Mouse (Mus musculus) NIH3T3 (cell line): Measurements from ENCODE around the gene Prkcsh.

ENCODE experiments used
- DNase-seq: peaks from one replicate; pipeline ENCODE4 v3.0.0-alpha.2; 2012; ENCODE audit warnings: low read depth

Prkcsh gene

DNA sequence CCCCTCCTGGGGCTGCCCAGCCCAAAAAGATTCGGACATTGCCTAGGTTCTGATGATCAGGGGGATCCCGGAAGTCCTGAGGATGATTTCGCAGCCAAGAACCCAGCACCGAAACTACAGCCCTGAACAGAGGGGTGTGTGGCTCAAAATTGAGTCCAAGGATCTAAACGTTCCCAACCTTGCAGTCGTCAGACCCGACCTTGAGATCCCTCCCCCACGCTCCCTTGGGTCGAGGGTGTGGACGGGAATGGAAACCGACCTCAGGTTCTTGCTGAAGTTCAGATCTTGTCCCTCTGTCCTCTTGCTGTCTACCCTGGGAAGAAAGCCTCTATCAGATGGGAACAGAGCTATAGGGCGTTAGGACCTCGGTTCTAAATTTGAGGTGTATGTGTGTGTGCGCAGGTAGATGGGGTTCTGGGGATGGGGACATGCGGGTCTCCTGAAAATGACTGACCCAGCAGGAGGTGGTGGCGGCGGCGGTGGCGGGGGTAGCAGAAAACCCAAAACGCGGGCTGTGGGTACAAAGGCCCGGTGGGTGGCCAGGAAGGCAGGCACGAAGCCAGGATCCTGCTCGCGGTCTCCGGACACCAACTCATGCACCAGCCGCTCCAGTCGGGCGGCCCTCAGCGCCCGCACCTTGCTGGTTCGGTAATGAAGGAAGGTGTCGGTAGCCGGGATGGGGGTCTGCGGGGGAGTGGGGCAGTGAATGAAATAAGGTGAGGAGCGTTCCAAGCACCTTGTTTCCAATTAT is 14.8 kb upstream of the Prkcsh start:
- DNase-seq, result no peak

- no peak for DNase-seq
Measured at GRCm38 (mm10) chr9:21988421-21989101, 14.0 kb upstream of the Prkcsh start.

DNA sequence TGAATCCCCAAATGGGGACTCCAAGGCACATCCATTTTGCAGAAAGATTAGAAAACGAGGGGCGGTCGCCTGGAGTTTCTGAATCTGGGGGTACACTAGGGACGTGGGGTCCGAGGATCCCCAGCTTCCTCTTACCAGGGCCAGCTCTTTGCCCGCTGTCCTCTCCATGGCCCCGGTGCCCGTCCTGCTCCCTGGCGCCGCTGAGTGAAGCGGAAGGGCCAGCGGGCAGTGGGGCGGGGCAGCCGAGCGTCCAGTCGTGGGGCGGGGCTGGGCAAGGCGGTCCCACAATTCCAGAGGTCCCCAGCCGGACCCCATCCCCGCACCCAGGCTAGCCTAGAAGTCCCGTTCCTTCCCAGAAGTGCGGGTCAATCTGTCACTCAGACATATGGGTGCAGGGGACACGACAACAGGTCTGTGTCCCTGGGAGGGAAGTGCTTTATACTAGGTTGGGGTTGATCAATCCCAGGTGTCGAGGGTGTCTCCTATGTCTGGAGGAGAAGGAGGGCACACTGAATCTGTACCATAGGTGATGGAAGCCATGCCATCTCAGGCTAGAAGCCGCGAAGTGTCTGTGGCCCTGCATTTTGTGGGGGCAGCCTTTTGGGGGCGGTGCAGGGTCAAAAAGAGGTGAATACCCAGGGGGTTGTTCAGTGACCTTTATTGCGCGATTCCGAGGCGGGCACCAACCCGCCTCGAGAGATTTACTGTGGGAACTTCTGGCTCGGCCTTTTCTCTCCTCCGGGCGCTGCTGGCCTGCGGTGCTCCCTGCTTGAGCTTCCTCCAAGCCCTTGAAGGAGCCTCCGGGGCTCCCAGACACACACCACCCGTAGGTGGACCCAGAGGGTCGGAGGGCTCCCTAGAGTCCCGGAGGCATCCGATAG is 13.1 kb upstream of the Prkcsh start, which contains the start of gene Rgl3:
Gene Rgl3 (minus strand): TSS at position 217 of the 881 bp plus-strand sequence.
- peak; percentile 58 for DNase-seq

- no peak for DNase-seq
Measured at GRCm38 (mm10) chr9:21992227-21992626, 10.4 kb upstream of the Prkcsh start.

DNA sequence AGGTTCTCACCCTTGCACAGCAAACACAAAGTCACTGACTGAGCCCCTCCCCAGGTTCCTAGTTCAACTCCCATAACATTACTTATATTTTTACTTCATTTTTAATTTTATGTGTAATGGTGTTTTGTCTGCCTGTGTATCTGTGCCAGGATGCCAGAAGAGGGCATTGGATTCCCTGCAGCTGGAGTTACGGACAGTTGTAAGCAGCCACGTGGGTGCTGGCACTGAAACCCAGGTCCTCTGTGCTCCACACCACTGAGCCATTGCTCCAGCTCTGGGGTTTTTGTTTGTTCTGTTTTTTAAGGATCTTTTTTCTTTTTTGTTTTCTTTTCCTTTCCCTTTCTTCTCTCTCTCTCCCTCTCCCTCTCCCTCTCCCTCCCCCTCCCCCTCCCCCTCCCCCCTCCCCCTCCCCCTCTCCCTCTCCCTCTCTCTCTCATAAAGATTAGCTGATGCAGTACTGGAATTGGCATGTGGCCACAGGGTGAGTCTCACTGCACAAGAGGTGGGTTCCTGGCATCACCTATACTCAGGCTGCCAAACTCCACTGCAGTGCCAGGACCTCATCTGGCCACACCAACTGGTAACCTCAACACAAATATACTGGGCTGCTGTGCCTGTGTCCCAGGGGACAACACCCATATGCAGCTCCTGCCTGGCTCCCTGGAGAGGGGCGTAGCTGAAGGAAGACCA is 6.3 kb upstream of the Prkcsh start:
- peak; percentile 19 for DNase-seq

DNA sequence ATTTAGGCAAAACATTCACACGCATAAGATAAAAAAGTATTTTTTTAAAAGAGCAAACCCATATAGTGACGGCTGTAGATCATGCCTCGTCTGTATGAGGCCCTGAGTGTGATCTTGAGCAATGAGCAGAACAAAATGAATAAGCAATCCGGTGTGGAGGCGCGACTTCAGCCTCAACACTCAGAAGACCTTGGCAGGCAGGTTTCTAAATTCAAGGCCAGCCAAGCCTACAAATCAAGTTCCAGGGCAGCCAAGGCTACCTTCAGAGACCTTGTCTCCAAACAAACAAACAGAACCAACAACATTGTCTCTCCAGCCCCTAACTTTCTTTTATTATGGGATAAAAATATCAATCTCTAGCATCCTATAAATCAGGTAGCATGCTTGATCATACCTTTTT is 2.3 kb upstream of the Prkcsh start:
- DNase-seq, result no peak

GRCm38 (mm10) chr9:22001633-22002032 is 973 bp upstream of the Prkcsh start:
- no peak for DNase-seq

GRCm38 (mm10) chr9:22003163-22003554 is 553 bp downstream of the Prkcsh start:
- peak; percentile 69 for DNase-seq

DNA sequence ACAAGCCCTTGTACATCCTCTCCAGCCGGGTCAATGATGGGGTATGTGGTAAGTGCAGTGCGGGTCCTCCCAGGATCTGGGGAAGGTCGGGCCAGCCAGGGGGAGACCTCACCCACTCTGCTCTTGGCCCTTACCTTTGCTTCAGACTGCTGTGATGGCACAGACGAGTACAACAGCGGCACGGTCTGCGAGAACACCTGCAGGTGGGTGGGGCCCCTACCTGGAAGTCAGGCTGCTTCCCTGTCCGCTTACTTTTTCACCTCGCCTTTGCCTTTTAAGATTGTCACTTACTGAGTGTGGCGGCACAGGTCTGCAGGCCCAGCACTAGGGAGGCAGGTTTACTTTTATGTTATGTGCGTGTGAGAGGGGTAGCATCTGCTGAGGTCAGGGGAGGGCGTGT is 1.9 kb downstream of the Prkcsh start:
- no peak for DNase-seq

- no peak for DNase-seq
Measured at GRCm38 (mm10) chr9:22011055-22011454, 8.4 kb downstream of the Prkcsh start.

DNA sequence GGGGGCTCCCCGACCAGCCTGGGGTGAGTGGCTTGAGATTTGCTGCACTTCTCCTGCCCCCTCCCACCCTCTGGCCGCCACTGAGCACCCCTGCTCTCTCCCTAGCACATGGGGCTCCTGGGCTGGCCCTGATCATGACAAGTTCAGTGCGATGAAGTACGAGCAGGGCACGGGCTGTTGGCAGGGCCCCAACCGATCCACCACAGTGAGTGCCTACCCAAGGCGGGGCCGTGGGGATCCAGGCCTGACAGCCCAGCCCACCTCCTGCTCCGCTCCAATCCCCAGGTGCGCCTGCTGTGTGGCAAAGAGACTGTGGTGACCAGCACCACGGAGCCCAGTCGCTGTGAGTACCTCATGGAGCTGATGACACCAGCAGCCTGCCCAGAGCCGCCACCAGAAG is 10.1 kb downstream of the Prkcsh start:
- DNase-seq, result no peak

- no peak for DNase-seq
Measured at GRCm38 (mm10) chr9:22016245-22016644, 13.6 kb downstream of the Prkcsh start.

- DNase-seq, result no peak
Measured at GRCm38 (mm10) chr9:22017208-22017825, 14.7 kb downstream of the Prkcsh start.

GRCm38 (mm10) chr9:22024592-22024991 is 22.0 kb downstream of the Prkcsh start:
- no peak for DNase-seq

- no peak for DNase-seq
Measured at GRCm38 (mm10) chr9:22028467-22028866, 25.9 kb downstream of the Prkcsh start.

GRCm38 (mm10) chr9:22030386-22030785 is 27.8 kb downstream of the Prkcsh start:
- no peak for DNase-seq

GRCm38 (mm10) chr9:22035300-22036044 is 32.9 kb downstream of the Prkcsh start:
- DNase-seq, result no peak

GRCm38 (mm10) chr9:22037826-22038225 is 35.2 kb downstream of the Prkcsh start:
- no peak for DNase-seq

- no peak for DNase-seq
Measured at GRCm38 (mm10) chr9:22041832-22042231, 39.2 kb downstream of the Prkcsh start.

DNA sequence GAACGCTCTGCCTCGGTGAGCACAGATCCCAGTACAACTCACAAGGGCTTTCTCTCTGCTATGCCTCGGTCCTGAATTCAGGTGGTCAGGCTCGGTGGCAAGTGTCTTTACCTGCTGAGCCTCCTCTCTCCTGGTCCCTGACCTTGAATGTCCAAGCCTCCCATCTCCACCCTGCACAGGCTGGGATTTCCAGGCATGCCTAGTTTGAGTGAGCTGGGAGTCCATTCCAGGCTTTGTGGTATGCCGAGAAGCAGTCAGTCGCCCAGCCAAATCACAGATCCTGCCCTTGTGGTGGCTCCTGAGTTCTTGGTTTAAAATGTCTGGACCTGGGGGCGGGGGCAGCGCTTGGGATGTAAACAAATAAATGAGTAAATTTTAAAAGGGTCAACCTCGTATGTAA is 44.7 kb downstream of the Prkcsh start:
- peak; percentile 42 for DNase-seq

DNA sequence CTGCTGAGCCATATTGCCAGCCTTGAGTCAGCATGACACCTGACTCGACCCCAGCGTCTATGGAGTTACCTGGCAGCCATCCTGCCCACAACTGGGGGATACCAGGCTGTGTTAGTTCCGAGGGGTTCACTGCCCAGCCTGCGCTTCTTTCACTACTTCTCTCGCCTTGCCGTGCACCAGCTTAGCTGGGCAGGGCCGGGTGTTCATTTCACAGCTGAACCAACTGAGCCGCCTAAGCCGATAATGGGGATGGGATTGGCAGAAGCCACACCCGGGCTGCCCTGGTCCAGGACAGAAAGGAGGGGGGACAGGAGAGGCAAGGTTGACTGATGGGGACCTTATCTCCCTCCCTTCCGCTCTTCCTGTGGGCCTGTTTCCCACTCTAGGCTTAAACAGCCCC is 46.7 kb downstream of the Prkcsh start:
- no peak for DNase-seq
